Mouse (Mus musculus) bone marrow, adult 2 months (tissue): ENCODE measurements around the gene Smyd3. TPM values are rescaled to one million over a fixed set of nuclear protein-coding genes. Genes with fewer than 3 reads are reported as not detected.

Source experiments
- H3K27ac ChIP-seq: fragments of 200-500 bp; 2 replicates; pipeline ENCODE4 v1.5.1; 2012; ENCODE audit warnings: low read depth, mild to moderate bottlenecking, control low read depth, inconsistent platforms, low read length; ENCODE audit not compliant: control insufficient read depth, poor library complexity, insufficient read depth
- H3K4me1 ChIP-seq: fragments of 200-500 bp; 2 replicates; pipeline ENCODE4 v1.6.1; 2011; ENCODE audit warnings: low read length; ENCODE audit not compliant: control insufficient read depth, insufficient read depth
- H3K4me3 ChIP-seq: fragments of 200-500 bp; replicated peaks from 2 replicates; pipeline ENCODE3; 2011; ENCODE audit warnings: mild to moderate bottlenecking, low read depth, low read length, control low read depth; ENCODE audit not compliant: control insufficient read depth
- CTCF ChIP-seq: fragments of 200-500 bp; IDR thresholded peaks from 2 replicates; pipeline ENCODE4 v1.5.1; 2011; ENCODE audit warnings: low read length, control low read depth; ENCODE audit not compliant: control insufficient read depth, insufficient read depth
- POLR2A ChIP-seq: fragments of 200-500 bp; IDR thresholded peaks from 2 replicates; pipeline ENCODE4 v1.6.1; 2011; ENCODE audit warnings: low read depth, mild to moderate bottlenecking, control low read depth, low read length, borderline replicate concordance; ENCODE audit not compliant: control insufficient read depth
- WGBS: fragments of 180-500 bp; shearing (Covaris S2); methylation state at CpG from one replicate; pipeline ENCODE4 v1.1.7; 2018; 5-methylcytosine and 5-hydroxymethylcytosine counted together
- polyA plus RNA-seq: library from polyadenylated mRNA; stranded (reverse); fragments of >200 nt; gene quantifications from 2 replicates; pipeline ENCODE4 v1.2.4, GENCODE M21; 2011; ENCODE audit warnings: low replicate concordance; ENCODE audit not compliant: missing spikeins, insufficient read depth, insufficient read length

Gene Smyd3
- polyA plus RNA-seq, 1 experiment = 20.8 TPM

- TF ChIP-seq CTCF (no peak), POLR2A (no peak)
- H3K4me3 ChIP-seq = no peak overlapping the region
- WGBS = 75% methylated on average over 4 of the region's 4 CpGs
- no peak overlapping the region for H3K27ac ChIP-seq
- peaks cover 3% of the 10 kb centered on the region; the same call in 1 of the 2 replicates for H3K4me1 ChIP-seq
These were observed 505.6 kb downstream of the Smyd3 start for GRCm38 (mm10) chr1:179012273-179012672.

DNA sequence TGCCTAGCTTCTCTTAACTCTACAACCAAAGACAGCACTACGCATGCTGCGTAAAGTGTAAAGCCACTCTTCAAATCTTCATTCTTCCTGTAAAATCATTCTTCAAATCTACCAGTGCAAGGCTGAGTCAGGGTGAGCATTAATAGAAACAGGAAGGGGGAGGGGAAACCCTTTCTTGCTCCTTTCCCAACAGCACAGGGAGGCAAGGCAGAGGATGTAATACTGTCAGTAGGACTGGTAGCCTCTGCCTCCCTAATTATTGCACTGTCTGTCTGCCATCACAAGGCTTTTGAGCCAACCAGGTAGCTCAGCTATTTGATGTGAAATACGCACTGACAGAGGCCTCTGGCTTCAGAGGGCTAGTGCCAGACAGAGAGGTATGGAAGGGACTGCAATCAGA is 507.1 kb downstream of the Smyd3 start:
- no peak overlapping the region for H3K4me3 ChIP-seq
- no peak overlapping the region; the same call in 1 of the 2 replicates for H3K27ac ChIP-seq
- peaks cover 3% of the 10 kb centered on the region; the same call in 1 of the 2 replicates for H3K4me1 ChIP-seq
- WGBS = 61% methylated on average over 3 of the region's 3 CpGs
- no peak for TF ChIP-seq POLR2A
- TF ChIP-seq CTCF = no peak

GRCm38 (mm10) chr1:179009911-179010310 is 507.9 kb downstream of the Smyd3 start:
- TF ChIP-seq CTCF = no peak
- no peak for TF ChIP-seq POLR2A
- 88% methylated on average over 3 of the region's 3 CpGs for WGBS

DNA sequence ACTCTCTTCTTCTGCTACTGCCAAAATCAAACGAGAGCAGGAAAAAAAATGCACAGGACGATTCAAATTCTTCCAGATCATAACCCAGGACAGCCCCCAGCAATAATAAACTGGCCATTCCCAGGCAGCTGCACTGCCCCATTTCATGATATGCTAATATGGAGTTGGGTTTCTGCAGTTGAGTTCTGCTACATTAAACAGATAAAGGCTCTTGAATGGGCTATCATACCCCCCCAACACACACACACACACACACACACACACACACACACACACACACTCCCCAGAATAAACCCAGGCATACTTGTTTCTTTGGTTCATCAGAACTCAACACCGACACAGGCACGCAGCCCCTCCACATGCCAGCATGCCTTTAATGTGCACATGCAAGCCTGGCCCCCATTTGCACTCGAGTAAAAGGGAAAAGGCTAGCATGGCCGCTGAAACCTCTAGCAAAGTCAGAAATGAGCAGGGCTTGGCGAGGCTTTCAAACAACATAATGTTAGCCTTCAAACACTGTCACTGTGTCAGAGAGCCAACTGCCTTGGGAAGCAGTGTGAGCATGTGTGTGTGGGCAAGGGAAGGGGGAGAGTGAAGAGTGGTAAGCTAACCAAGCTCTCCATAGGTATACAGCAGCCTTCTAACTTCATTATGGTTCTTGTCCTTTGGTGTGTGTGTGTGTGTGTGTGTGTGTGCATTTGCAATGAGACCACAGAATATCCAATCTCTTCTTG is 513.5 kb downstream of the Smyd3 start:
- TF ChIP-seq CTCF (no peak), POLR2A (no peak)
- 73% methylated on average over 7 of the region's 7 CpGs for WGBS
- no peaks in the 10 kb centered on the region for H3K4me1 ChIP-seq
- no peak overlapping the region for H3K27ac ChIP-seq
- H3K4me3 ChIP-seq = no peak overlapping the region

More at GRCm38 (mm10) chr1:179009911-179010310, 507.9 kb downstream of the Smyd3 start:
- H3K4me1 ChIP-seq = peaks cover 3% of the 10 kb centered on the region; the same call in 1 of the 2 replicates
- no peak overlapping the region for H3K27ac ChIP-seq
- no peak overlapping the region for H3K4me3 ChIP-seq

DNA sequence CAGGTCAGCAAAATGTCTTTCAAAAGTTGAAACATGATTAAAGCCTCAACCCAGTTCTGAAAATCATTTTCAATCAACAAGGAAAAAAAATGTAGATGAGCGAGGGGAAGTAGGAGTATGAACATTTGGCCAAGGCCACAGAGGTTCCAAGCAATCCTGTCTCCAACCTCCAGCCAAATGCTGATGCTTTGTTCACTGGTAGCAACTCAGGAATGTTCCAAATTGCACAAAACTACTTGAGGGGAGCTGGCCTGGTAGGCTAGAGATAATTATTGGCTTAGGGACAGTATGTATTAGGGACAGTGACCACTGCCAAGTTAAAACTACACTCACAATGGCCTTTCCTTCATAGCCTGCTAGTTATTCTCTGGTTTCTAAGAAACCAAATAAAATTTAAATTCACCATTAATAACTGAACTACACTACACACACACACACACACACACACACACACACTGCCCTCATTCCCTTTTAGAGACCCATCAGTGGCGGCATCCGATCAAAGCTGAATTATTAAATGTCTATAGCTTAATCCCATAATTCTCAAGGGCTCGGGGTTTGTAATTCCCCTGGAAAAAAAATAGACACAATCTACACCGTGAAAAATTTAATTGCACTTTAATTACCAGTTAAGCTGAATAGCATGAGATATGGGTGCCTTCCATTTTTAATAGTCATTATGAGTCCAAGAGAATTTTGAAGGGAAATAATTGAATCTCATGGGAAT is 514.3 kb downstream of the Smyd3 start:
- H3K4me1 ChIP-seq = no peaks in the 10 kb centered on the region
- no peak overlapping the region for H3K27ac ChIP-seq
- no peak overlapping the region for H3K4me3 ChIP-seq
- no peak for TF ChIP-seq CTCF
- no peak for TF ChIP-seq POLR2A
- WGBS = 91% methylated on average over 5 of the region's 5 CpGs

GRCm38 (mm10) chr1:178999876-179000528 is 517.8 kb downstream of the Smyd3 start:
- Histone ChIP-seq H3K4me1 (no peaks in the 10 kb centered on the region), H3K4me3 (no peak overlapping the region), H3K27ac (no peak overlapping the region)
- WGBS = 79% methylated on average over 9 of the region's 9 CpGs
- no peak for TF ChIP-seq POLR2A
- no peak for TF ChIP-seq CTCF

- Histone ChIP-seq H3K4me1 (no peaks in the 10 kb centered on the region), H3K27ac (no peak overlapping the region), H3K4me3 (no peak overlapping the region)
- no peak for TF ChIP-seq CTCF
- TF ChIP-seq POLR2A = no peak
- 65% methylated on average over 4 of the region's 4 CpGs for WGBS
These were observed 520.0 kb downstream of the Smyd3 start for GRCm38 (mm10) chr1:178997870-178998269.

DNA sequence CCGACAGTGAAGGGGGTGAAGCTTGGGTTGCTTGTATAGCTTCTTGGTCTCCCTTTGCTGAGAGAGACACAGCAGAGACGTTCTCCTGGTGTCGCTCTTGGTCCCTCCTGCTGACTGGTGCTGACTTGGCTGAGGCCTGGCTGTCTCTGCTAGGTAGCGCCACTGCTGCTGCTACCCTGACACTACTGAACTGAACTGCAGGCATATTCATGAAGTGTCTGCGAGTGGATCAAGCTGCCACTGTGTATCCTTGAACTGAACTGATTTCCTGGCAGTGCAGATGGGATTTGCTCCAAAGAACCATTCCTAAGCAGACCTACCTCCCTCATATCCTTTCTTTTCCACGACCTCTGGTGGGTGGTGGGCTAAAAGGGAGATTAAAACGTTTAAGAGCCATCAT is 523.6 kb downstream of the Smyd3 start:
- TF ChIP-seq CTCF = no peak
- TF ChIP-seq POLR2A = no peak
- WGBS = 80% methylated on average over 7 of the region's 7 CpGs
- Histone ChIP-seq H3K4me3 (no peak overlapping the region), H3K27ac (no peak overlapping the region), H3K4me1 (peaks cover 1% of the 10 kb centered on the region)
